Mouse (Mus musculus): ENCODE measurements around the gene Chmp2b.

DNA sequence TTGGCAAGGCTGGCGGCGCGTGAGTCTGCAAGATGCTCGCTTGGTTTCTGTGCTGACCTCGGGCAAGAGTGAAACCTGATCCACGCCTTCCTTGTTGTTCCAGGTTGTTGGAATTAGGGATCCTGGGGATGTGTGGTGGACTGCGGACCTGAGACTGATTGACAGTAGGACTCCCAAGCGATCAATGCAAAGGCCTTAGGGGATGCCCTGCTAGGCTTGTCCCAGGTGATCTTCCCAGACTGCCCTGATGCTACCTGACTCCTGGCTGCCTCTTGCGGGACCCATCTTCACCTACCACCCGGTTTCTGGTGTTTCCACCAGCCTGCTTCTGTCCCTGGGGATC is 309 bp upstream of the Chmp2b start:
- TF ChIP-seq CTCF (IDR thresholded peaks at IDR 0.05; ENCODE audit: insufficient read depth, low read depth, low read length) (no peak), POLR2A (IDR thresholded peaks at IDR 0.05; ENCODE audit: insufficient read depth, low read depth, low read length) (no peak)
